Mouse (Mus musculus): Measurements from ENCODE around the gene Rhov. TPM values are rescaled to one million over a fixed set of nuclear protein-coding genes. Genes with fewer than 3 reads are reported as not detected.

Gene Rhov
- polyA plus RNA-seq, 1 experiment = 0.35 TPM

- no peaks in the 10 kb centered on the region for H3K36me3 ChIP-seq (ENCODE audit: control insufficient read depth, insufficient read depth)
- no peak for TF ChIP-seq CEBPB (IDR thresholded peaks at IDR 0.05; ENCODE audit: insufficient read depth, poor library complexity, severe bottlenecking)
- TF ChIP-seq SRF (IDR thresholded peaks at IDR 0.05; ENCODE audit: control insufficient read depth, insufficient read length, low read depth) = no peak
- TF ChIP-seq TCF3 (IDR thresholded peaks at IDR 0.05; ENCODE audit: insufficient read length, low read depth) = no peak
- no peak for TF ChIP-seq TCF12 (IDR thresholded peaks at IDR 0.05; ENCODE audit: insufficient read depth, poor library complexity, severe bottlenecking)
- no peak for TF ChIP-seq REST (IDR thresholded peaks at IDR 0.05; ENCODE audit: insufficient read depth, insufficient read length)
- no peak for TF ChIP-seq E2F4 (IDR thresholded peaks at IDR 0.05; ENCODE audit: insufficient read depth)
- no peak for TF ChIP-seq MAX (IDR thresholded peaks at IDR 0.05; ENCODE audit: low read depth)
- TF ChIP-seq POLR2A (IDR thresholded peaks at IDR 0.05; ENCODE audit: insufficient read length, low read depth) = no peak
- no peak for TF ChIP-seq USF1 (IDR thresholded peaks at IDR 0.05; ENCODE audit: low read depth)
- H3K79me2 ChIP-seq (ENCODE audit: control insufficient read depth, insufficient read depth) = no peaks in the 10 kb centered on the region
- H3K4me2 ChIP-seq (ENCODE audit: low read depth) = peak overlapping the region; percentile 38
- no peak overlapping the region for H3K4me3 ChIP-seq
- no peaks in the 10 kb centered on the region for H3K27me3 ChIP-seq (ENCODE audit: control insufficient read depth, insufficient read depth, insufficient read length)
- no peak overlapping the region for H3ac ChIP-seq (ENCODE audit: control insufficient read depth, insufficient read length)
These were observed 42.9 kb upstream of the Rhov start for GRCm38 (mm10) chr2:119313780-119314479.

DNA sequence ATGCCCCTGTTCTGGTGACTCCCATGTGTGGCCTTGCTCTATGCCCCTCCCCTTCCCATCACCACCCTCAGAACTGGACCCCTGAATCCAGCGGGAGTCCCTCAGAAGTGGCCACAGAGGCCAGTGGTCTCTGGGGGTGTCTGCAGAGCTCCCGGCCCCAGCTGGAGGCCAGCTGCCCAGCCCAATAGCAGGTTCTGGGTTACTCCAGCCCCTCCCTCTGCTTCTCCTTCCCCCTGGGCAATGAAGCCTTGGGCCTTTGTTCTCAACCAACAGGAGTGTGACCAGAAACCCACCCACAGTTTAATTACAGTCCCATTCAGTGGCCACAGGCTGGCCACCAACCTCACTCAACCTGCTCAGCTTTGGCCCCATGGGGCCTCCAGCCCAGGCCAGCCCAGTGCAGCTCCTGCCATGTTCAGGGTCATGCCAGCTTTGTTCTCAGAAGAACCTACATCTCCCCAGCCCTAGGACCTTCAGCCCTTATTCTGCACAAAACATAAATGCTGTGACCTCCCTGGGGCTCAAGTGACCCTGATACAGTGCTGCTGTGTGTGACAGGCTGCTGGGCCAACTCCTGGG is 41.4 kb upstream of the Rhov start:
- H3K4me3 ChIP-seq = no peak overlapping the region
- no peaks in the 10 kb centered on the region for H3K79me2 ChIP-seq (ENCODE audit: control insufficient read depth, insufficient read depth)
- H3ac ChIP-seq (ENCODE audit: control insufficient read depth, insufficient read length) = no peak overlapping the region
- TF ChIP-seq USF1 (IDR thresholded peaks at IDR 0.05; ENCODE audit: low read depth) (no peak), REST (IDR thresholded peaks at IDR 0.05; ENCODE audit: insufficient read depth, insufficient read length) (no peak), TCF3 (IDR thresholded peaks at IDR 0.05; ENCODE audit: insufficient read length, low read depth) (no peak), CEBPB (IDR thresholded peaks at IDR 0.05; ENCODE audit: insufficient read depth, poor library complexity, severe bottlenecking) (no peak), POLR2AphosphoS2 (IDR thresholded peaks at IDR 0.05; ENCODE audit: insufficient read length, low read depth) (no peak), SRF (IDR thresholded peaks at IDR 0.05; ENCODE audit: control insufficient read depth, insufficient read length, low read depth) (no peak)
- no peaks in the 10 kb centered on the region for H3K27me3 ChIP-seq (ENCODE audit: control insufficient read depth, insufficient read depth, insufficient read length)
- H3K4me2 ChIP-seq (ENCODE audit: low read depth) = no peak overlapping the region
- no peaks in the 10 kb centered on the region for H3K36me3 ChIP-seq (ENCODE audit: control insufficient read depth, insufficient read depth)

GRCm38 (mm10) chr2:119311544-119311943 is 40.5 kb upstream of the Rhov start:
- no peak overlapping the region for H3ac ChIP-seq (ENCODE audit: control insufficient read depth, insufficient read length)
- no peak overlapping the region for H3K4me2 ChIP-seq (ENCODE audit: low read depth)
- H3K36me3 ChIP-seq (ENCODE audit: control insufficient read depth, insufficient read depth) = no peaks in the 10 kb centered on the region
- no peak overlapping the region for H3K4me3 ChIP-seq
- TF ChIP-seq CEBPB (IDR thresholded peaks at IDR 0.05; ENCODE audit: insufficient read depth, poor library complexity, severe bottlenecking) = no peak
- no peak for TF ChIP-seq TCF12 (IDR thresholded peaks at IDR 0.05; ENCODE audit: insufficient read depth, poor library complexity, severe bottlenecking)
- TF ChIP-seq MYOG (IDR thresholded peaks at IDR 0.05; ENCODE audit: control insufficient read depth in 1 of 3, insufficient read depth in 1 of 3, insufficient read length in 2 of 3, low read depth in 2 of 3) = no peak
- no peak for TF ChIP-seq MYOD1 (IDR thresholded peaks at IDR 0.05; ENCODE audit: control insufficient read depth in 1 of 3, insufficient read length in 2 of 3, low read depth in 2 of 3)
- no peak for TF ChIP-seq REST (IDR thresholded peaks at IDR 0.05; ENCODE audit: insufficient read depth, insufficient read length)
- TF ChIP-seq POLR2AphosphoS2 (IDR thresholded peaks at IDR 0.05; ENCODE audit: insufficient read length, low read depth) = no peak
- TF ChIP-seq E2F4 (IDR thresholded peaks at IDR 0.05; ENCODE audit: insufficient read depth) = no peak
- TF ChIP-seq SRF (IDR thresholded peaks at IDR 0.05; ENCODE audit: control insufficient read depth, insufficient read length, low read depth) = no peak
- TF ChIP-seq MAX (IDR thresholded peaks at IDR 0.05; ENCODE audit: low read depth) = no peak
- TF ChIP-seq TCF3 (IDR thresholded peaks at IDR 0.05; ENCODE audit: insufficient read length, low read depth) = no peak
- no peaks in the 10 kb centered on the region for H3K79me2 ChIP-seq (ENCODE audit: control insufficient read depth, insufficient read depth)
- H3K27me3 ChIP-seq (ENCODE audit: control insufficient read depth, insufficient read depth, insufficient read length) = no peaks in the 10 kb centered on the region

- H3K79me2 ChIP-seq (ENCODE audit: control insufficient read depth, insufficient read depth) = no peaks in the 10 kb centered on the region
- H3K4me2 ChIP-seq (ENCODE audit: low read depth) = no peak overlapping the region
- TF ChIP-seq MAX (IDR thresholded peaks at IDR 0.05; ENCODE audit: low read depth) (no peak), TCF3 (IDR thresholded peaks at IDR 0.05; ENCODE audit: insufficient read length, low read depth) (no peak), MYOD1 (IDR thresholded peaks at IDR 0.05; ENCODE audit: control insufficient read depth in 1 of 3, insufficient read length in 2 of 3, low read depth in 2 of 3) (no peak), POLR2A (IDR thresholded peaks at IDR 0.05; ENCODE audit: insufficient read length, low read depth) (no peak), E2F4 (IDR thresholded peaks at IDR 0.05; ENCODE audit: insufficient read depth) (no peak), REST (IDR thresholded peaks at IDR 0.05; ENCODE audit: insufficient read depth, insufficient read length) (no peak), MYOG (IDR thresholded peaks at IDR 0.05; ENCODE audit: control insufficient read depth in 1 of 3, insufficient read depth in 1 of 3, insufficient read length in 2 of 3, low read depth in 2 of 3) (no peak), USF1 (IDR thresholded peaks at IDR 0.05; ENCODE audit: low read depth) (no peak), SRF (IDR thresholded peaks at IDR 0.05; ENCODE audit: control insufficient read depth, insufficient read length, low read depth) (no peak), CEBPB (IDR thresholded peaks at IDR 0.05; ENCODE audit: insufficient read depth, poor library complexity, severe bottlenecking) (no peak), TCF12 (IDR thresholded peaks at IDR 0.05; ENCODE audit: insufficient read depth, poor library complexity, severe bottlenecking) (no peak), POLR2AphosphoS2 (IDR thresholded peaks at IDR 0.05; ENCODE audit: insufficient read length, low read depth) (no peak)
- no peaks in the 10 kb centered on the region for H3K36me3 ChIP-seq (ENCODE audit: control insufficient read depth, insufficient read depth)
- H3K27me3 ChIP-seq (ENCODE audit: control insufficient read depth, insufficient read depth, insufficient read length) = no peaks in the 10 kb centered on the region
- H3K4me3 ChIP-seq = no peak overlapping the region
- H3ac ChIP-seq (ENCODE audit: control insufficient read depth, insufficient read length) = no peak overlapping the region
These were observed 33.7 kb upstream of the Rhov start for GRCm38 (mm10) chr2:119304798-119305208.
